Comparison of ENCODE assay signal across 13 mouse cellular contexts in the genomic region with DNA sequence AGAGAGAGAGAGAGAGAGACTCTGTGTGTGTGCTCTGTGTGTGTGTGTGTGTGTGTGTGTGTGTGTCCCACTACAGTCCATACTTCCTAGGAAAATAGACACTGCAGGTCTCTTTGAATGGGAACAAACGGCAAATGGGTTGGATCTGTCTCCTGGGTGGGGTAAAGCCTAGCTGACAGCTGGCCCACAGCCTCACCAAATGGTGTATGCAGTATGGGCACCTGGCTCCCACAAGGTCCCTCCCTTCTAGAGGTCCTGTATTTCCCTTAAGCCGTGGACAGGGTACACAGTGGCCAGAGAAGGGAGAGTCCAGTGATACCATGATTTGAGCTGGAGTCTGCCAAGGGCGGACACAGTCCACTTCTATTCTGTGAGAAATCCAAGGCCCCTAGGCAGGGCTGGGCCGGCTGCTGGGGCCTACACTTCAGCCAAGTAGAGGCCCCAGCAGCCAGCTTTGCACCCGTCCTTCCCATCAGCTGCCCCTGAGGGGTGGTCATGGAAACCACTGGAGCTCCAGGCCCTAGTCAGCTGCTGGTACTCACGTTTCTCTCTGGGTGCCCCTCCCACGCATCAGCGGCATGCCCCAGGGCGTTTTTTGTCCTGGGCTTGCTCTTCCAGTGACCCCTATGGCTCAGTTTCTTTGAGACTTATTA. TPM values are rescaled to one million over a fixed set of nuclear protein-coding genes. Genes with fewer than 3 reads are reported as not detected.
A peak's percentile ranks its signal among the peaks of the same experiment; 100 is the strongest.
DNase-seq lines count a peak whose midpoint lies in the region; ATAC-seq and TF ChIP-seq lines count a peak whose summit lies in the region.
"Had no signal": no experiment of that assay in that cellular context is flagged by ENCODE, and none has a peak within 500 bp of the region (broad histone marks: within the 10 kb centered on the region; RNA-seq: fewer than 3 reads in every experiment).

No protein-coding gene starts in this region.

- peak; percentile 69 for ATAC-seq in hindbrain, embryonic 16.5 days
- ATAC-seq in neural tube, embryonic 13.5 days (ENCODE audit: low read depth): peak; percentile 45; the same call in 1 of the 2 replicates

- intact Hi-C loops in gastrocnemius, adult 2 months (cut with DNase I): no loop called here

- no peaks in the 10 kb centered on the region for H3K9me3 ChIP-seq in hindbrain, embryonic 16.5 days (ENCODE audit: control insufficient read depth, low read length)
- no peaks in the 10 kb centered on the region for H3K9me3 ChIP-seq in neural tube, embryonic 13.5 days

- H3K9ac ChIP-seq in hindbrain, embryonic 16.5 days (ENCODE audit: low read depth, low read length): peak overlapping the region; percentile 35; the same call in 1 of the 2 replicates
- no peak overlapping the region for H3K9ac ChIP-seq in neural tube, embryonic 13.5 days

- 23% methylated on average over 9 of the region's 9 CpGs for WGBS in hindbrain, embryonic 16.5 days
- WGBS in neural tube, embryonic 13.5 days: 28% methylated on average over 9 of the region's 9 CpGs

- DNase-seq in gastrocnemius, postnatal 4 days (ENCODE audit: low spot score in 2 of 2): peak; percentile 21 to 50
- DNase-seq in gastrocnemius, adult 2 months: no peak
- peak; percentile 77 for DNase-seq in retina, postnatal 1 day
- DNase-seq in retina, embryonic 14.5 days (ENCODE audit: low spot score): no peak
- DNase-seq in urinary bladder, postnatal 36 days (ENCODE audit: low spot score in 2 of 2): no peak
- DNase-seq in adrenal gland, adult (ENCODE audit: inconsistent age in 2 of 2, low spot score in 1 of 2): no peak
- DNase-seq: cerebellum, adult 11-12 months; gastrocnemius, postnatal 25 days; kidney, postnatal 36 days; right cerebral cortex, adult 18-20 months had no signal

- no peak overlapping the region; the same call in 1 of the 2 replicates for H3K27ac ChIP-seq in gastrocnemius, adult 2 months
- peak overlapping the region; percentile 54 for H3K27ac ChIP-seq in hindbrain, embryonic 16.5 days (ENCODE audit: low read depth, low read length)
- peak overlapping the region; percentile 72 for H3K27ac ChIP-seq in neural tube, embryonic 13.5 days (replicated peaks)
- H3K27ac ChIP-seq: macrophage had no signal

- no peak for TF ChIP-seq CTCF in gastrocnemius, adult 2 months (IDR thresholded peaks at IDR 0.05)

- H3K4me3 ChIP-seq in gastrocnemius, adult 2 months: no peak overlapping the region
- no peak overlapping the region for H3K4me3 ChIP-seq in hindbrain, embryonic 16.5 days (ENCODE audit: low read length)
- H3K4me3 ChIP-seq in neural tube, embryonic 13.5 days: no peak overlapping the region

- H3K4me2 ChIP-seq in hindbrain, embryonic 16.5 days (ENCODE audit: low read length): no peak overlapping the region
- no peak overlapping the region for H3K4me2 ChIP-seq in neural tube, embryonic 13.5 days

- H3K4me1 ChIP-seq in hindbrain, embryonic 16.5 days (ENCODE audit: control insufficient read depth, insufficient read depth, low read depth, low read length): peaks cover 17% of the 10 kb centered on the region
- H3K4me1 ChIP-seq in neural tube, embryonic 13.5 days (replicated peaks): peaks cover 53% of the 10 kb centered on the region

- H3K36me3 ChIP-seq in hindbrain, embryonic 16.5 days (ENCODE audit: control insufficient read depth, insufficient read depth, low read length): no peaks in the 10 kb centered on the region
- no peaks in the 10 kb centered on the region for H3K36me3 ChIP-seq in neural tube, embryonic 13.5 days

- no peaks in the 10 kb centered on the region for H3K27me3 ChIP-seq in hindbrain, embryonic 16.5 days (replicated peaks; ENCODE audit: control insufficient read depth, insufficient read depth, low read length)
- H3K27me3 ChIP-seq in neural tube, embryonic 13.5 days: no peaks in the 10 kb centered on the region

RNA-seq across cellular contexts. Expression of a gene that starts 24.9 kb away (rescaled TPM):
- total RNA-seq in gastrocnemius, postnatal 4 days (2021): 10 to 100 TPM; 48.4 to 52.9 TPM
- 10 to 100 TPM in 1 of 2 experiments, 1 to 10 TPM in 1; 6.9 to 11.9 TPM for total RNA-seq in gastrocnemius, adult 2 months (2021)
- polyA plus RNA-seq in hindbrain, embryonic 16.5 days (2015; fragmentation: Nextera tagmentation; extraction: Ambion mirVana): 13.3 and 15.1 TPM in 2 replicates
- polyA plus RNA-seq in neural tube, embryonic 13.5 days (2015; fragmentation: Nextera tagmentation; extraction: Ambion mirVana): 19.3 and 20.5 TPM in 2 replicates

RNA-seq across cellular contexts. Expression of a gene that starts 38.4 kb away (rescaled TPM):
- 100 to 1,000 TPM; 132 to 141 TPM for total RNA-seq in gastrocnemius, postnatal 4 days (2021)
- 10 to 100 TPM; 34.4 to 53.7 TPM for total RNA-seq in gastrocnemius, adult 2 months (2021)
- polyA plus RNA-seq in hindbrain, embryonic 16.5 days (2015; fragmentation: Nextera tagmentation; extraction: Ambion mirVana): 75.4 and 76.2 TPM in 2 replicates
- 78.3 and 82.0 TPM in 2 replicates for polyA plus RNA-seq in neural tube, embryonic 13.5 days (2015; fragmentation: Nextera tagmentation; extraction: Ambion mirVana)

RNA-seq across cellular contexts. Expression of a gene that starts 45.1 kb away (rescaled TPM):
- not detected for total RNA-seq in gastrocnemius, postnatal 4 days (2021)
- not detected for total RNA-seq in gastrocnemius, adult 2 months (2021)
- polyA plus RNA-seq in hindbrain, embryonic 16.5 days (2015; fragmentation: Nextera tagmentation; extraction: Ambion mirVana): not detected in 2 replicates
- polyA plus RNA-seq in neural tube, embryonic 13.5 days (2015; fragmentation: Nextera tagmentation; extraction: Ambion mirVana): not detected in 2 replicates
- total RNA-seq: gastrocnemius, postnatal 25 days had no signal

Comparison
In these comparisons a context has a peak if more than half of its experiments do, and no peak if none do; other contexts are left out.
1. DNase-seq: peak in gastrocnemius, postnatal 4 days (2 of 2) and retina, postnatal 1 day (single experiment); none in gastrocnemius, adult 2 months (single experiment), retina, embryonic 14.5 days (single experiment), urinary bladder, postnatal 36 days (0 of 2) and adrenal gland, adult (0 of 2).